Mouse (Mus musculus) frontal cortex, adult 2 months (tissue): Measurements from ENCODE around the gene Tecpr2. TPM values are rescaled to one million over a fixed set of nuclear protein-coding genes. Genes with fewer than 3 reads are reported as not detected.
A peak's percentile ranks its signal among the peaks of the same experiment; 100 is the strongest.

ENCODE experiments used
- DNase-seq, 2 experiments: peaks; one replicate each; pipeline ENCODE4 v3.0.0; 2022; ENCODE audit warnings: low spot score in 1 of 2; ENCODE audit errors: extremely low spot score in 1 of 2
- polyA plus RNA-seq: library from polyadenylated mRNA; depleted of rRNA; stranded (reverse); fragments of >200 nt; gene quantifications from 2 replicates; pipeline ENCODE4 v1.2.3, GENCODE M21; 2012

Gene Tecpr2
- polyA plus RNA-seq, 1 experiment = 29.4 TPM

- DNase-seq = no peak
Observed at GRCm38 (mm10) chr12:110940869-110941268, 51.8 kb downstream of the Tecpr2 start.

GRCm38 (mm10) chr12:110946216-110946615 lies 57.2 kb downstream of the Tecpr2 start:
- DNase-seq = peak in 1 of 2 experiments; percentile 29

- DNase-seq = no peak
Observed at GRCm38 (mm10) chr12:110948082-110948909, 59.2 kb downstream of the Tecpr2 start.

- DNase-seq = no peak
Observed at GRCm38 (mm10) chr12:110948910-110949201, 59.8 kb downstream of the Tecpr2 start.

- DNase-seq = no peak
Observed at GRCm38 (mm10) chr12:110949410-110949809, 60.3 kb downstream of the Tecpr2 start.

- no peak for DNase-seq
Observed at GRCm38 (mm10) chr12:110950151-110950550, 61.1 kb downstream of the Tecpr2 start.

- no peak for DNase-seq
Observed at GRCm38 (mm10) chr12:110951236-110951635, 62.2 kb downstream of the Tecpr2 start.

GRCm38 (mm10) chr12:110952628-110953385 lies 63.7 kb downstream of the Tecpr2 start:
- DNase-seq = peak in 1 of 2 experiments; percentile 61

- DNase-seq = no peak
Observed at GRCm38 (mm10) chr12:110953443-110953842, 64.4 kb downstream of the Tecpr2 start.

GRCm38 (mm10) chr12:110953900-110954299 lies 64.8 kb downstream of the Tecpr2 start:
- DNase-seq = no peak

- no peak for DNase-seq
Observed at GRCm38 (mm10) chr12:110954351-110954991, 65.4 kb downstream of the Tecpr2 start.

GRCm38 (mm10) chr12:110961973-110962372 lies 72.9 kb downstream of the Tecpr2 start:
- DNase-seq = no peak

- no peak for DNase-seq
Observed at GRCm38 (mm10) chr12:110965500-110965899, 76.4 kb downstream of the Tecpr2 start.

- DNase-seq = no peak
Observed at GRCm38 (mm10) chr12:110966079-110966478, 77.0 kb downstream of the Tecpr2 start.

- no peak for DNase-seq
Observed at GRCm38 (mm10) chr12:110967146-110967545, 78.1 kb downstream of the Tecpr2 start.

GRCm38 (mm10) chr12:110970408-110970807 lies 81.3 kb downstream of the Tecpr2 start:
- DNase-seq = no peak

GRCm38 (mm10) chr12:110971972-110972371 lies 82.9 kb downstream of the Tecpr2 start:
- no peak for DNase-seq

GRCm38 (mm10) chr12:110973829-110974228 lies 84.8 kb downstream of the Tecpr2 start:
- no peak for DNase-seq

GRCm38 (mm10) chr12:110974295-110974694 lies 85.2 kb downstream of the Tecpr2 start:
- no peak for DNase-seq

GRCm38 (mm10) chr12:110974726-110975125 lies 85.7 kb downstream of the Tecpr2 start:
- DNase-seq = no peak

- no peak for DNase-seq
Observed at GRCm38 (mm10) chr12:110975385-110975784, 86.3 kb downstream of the Tecpr2 start.
